Mouse (Mus musculus): Measurements from ENCODE around the gene Tnpo1.

The Tnpo1 gene

GRCm38 (mm10) chr13:98926213-98926957, at the start of gene Tnpo1:
Gene Tnpo1 (minus strand): TSS chr13:98926384.
- peak; percentile 64 for DNase-seq (ENCODE audit: low spot score)

- no peak for DNase-seq (ENCODE audit: low spot score)
These were observed 45.9 kb upstream of the Tnpo1 start for GRCm38 (mm10) chr13:98972090-98972489.

- DNase-seq (ENCODE audit: low spot score): no peak
These were observed 45.5 kb upstream of the Tnpo1 start for GRCm38 (mm10) chr13:98971641-98972040.

- DNase-seq (ENCODE audit: low spot score): no peak
These were observed 42.3 kb upstream of the Tnpo1 start for GRCm38 (mm10) chr13:98968517-98968916.

GRCm38 (mm10) chr13:98967942-98968341, 41.8 kb upstream of the Tnpo1 start:
- no peak for DNase-seq (ENCODE audit: low spot score)

- no peak for DNase-seq (ENCODE audit: low spot score)
These were observed 40.4 kb upstream of the Tnpo1 start for GRCm38 (mm10) chr13:98966583-98966982.

GRCm38 (mm10) chr13:98963612-98964011, 37.4 kb upstream of the Tnpo1 start:
- no peak for DNase-seq (ENCODE audit: low spot score)

GRCm38 (mm10) chr13:98958177-98958576, 32.0 kb upstream of the Tnpo1 start:
- DNase-seq (ENCODE audit: low spot score): no peak

- DNase-seq (ENCODE audit: low spot score): no peak
These were observed 30.0 kb upstream of the Tnpo1 start for GRCm38 (mm10) chr13:98956209-98956608.

- no peak for DNase-seq (ENCODE audit: low spot score)
These were observed 29.5 kb upstream of the Tnpo1 start for GRCm38 (mm10) chr13:98955676-98956075.

- no peak for DNase-seq (ENCODE audit: low spot score)
These were observed 29.0 kb upstream of the Tnpo1 start for GRCm38 (mm10) chr13:98955226-98955625.

- DNase-seq (ENCODE audit: low spot score): no peak
These were observed 27.6 kb upstream of the Tnpo1 start for GRCm38 (mm10) chr13:98953830-98954229.

GRCm38 (mm10) chr13:98951951-98952350, 25.8 kb upstream of the Tnpo1 start:
- DNase-seq (ENCODE audit: low spot score): no peak

GRCm38 (mm10) chr13:98948146-98948545, 22.0 kb upstream of the Tnpo1 start:
- no peak for DNase-seq (ENCODE audit: low spot score)

- DNase-seq (ENCODE audit: low spot score): no peak
These were observed 20.2 kb upstream of the Tnpo1 start for GRCm38 (mm10) chr13:98946434-98946833.

- no peak for DNase-seq (ENCODE audit: low spot score)
These were observed 19.7 kb upstream of the Tnpo1 start for GRCm38 (mm10) chr13:98945908-98946307.

- no peak for DNase-seq (ENCODE audit: low spot score)
These were observed 19.2 kb upstream of the Tnpo1 start for GRCm38 (mm10) chr13:98945381-98945780.

- no peak for DNase-seq (ENCODE audit: low spot score)
These were observed 18.5 kb upstream of the Tnpo1 start for GRCm38 (mm10) chr13:98944620-98945081.

GRCm38 (mm10) chr13:98942360-98942759, 16.2 kb upstream of the Tnpo1 start:
- no peak for DNase-seq (ENCODE audit: low spot score)

- DNase-seq (ENCODE audit: low spot score): no peak
These were observed 15.7 kb upstream of the Tnpo1 start for GRCm38 (mm10) chr13:98941829-98942343.

GRCm38 (mm10) chr13:98937108-98937507, 10.9 kb upstream of the Tnpo1 start:
- no peak for DNase-seq (ENCODE audit: low spot score)

GRCm38 (mm10) chr13:98928908-98929307, 2.7 kb upstream of the Tnpo1 start:
- DNase-seq (ENCODE audit: low spot score): no peak

- DNase-seq (ENCODE audit: low spot score): no peak
These were observed 716 bp upstream of the Tnpo1 start for GRCm38 (mm10) chr13:98926958-98927242.
